Mouse (Mus musculus): ENCODE data around the gene Afap1.

DNA sequence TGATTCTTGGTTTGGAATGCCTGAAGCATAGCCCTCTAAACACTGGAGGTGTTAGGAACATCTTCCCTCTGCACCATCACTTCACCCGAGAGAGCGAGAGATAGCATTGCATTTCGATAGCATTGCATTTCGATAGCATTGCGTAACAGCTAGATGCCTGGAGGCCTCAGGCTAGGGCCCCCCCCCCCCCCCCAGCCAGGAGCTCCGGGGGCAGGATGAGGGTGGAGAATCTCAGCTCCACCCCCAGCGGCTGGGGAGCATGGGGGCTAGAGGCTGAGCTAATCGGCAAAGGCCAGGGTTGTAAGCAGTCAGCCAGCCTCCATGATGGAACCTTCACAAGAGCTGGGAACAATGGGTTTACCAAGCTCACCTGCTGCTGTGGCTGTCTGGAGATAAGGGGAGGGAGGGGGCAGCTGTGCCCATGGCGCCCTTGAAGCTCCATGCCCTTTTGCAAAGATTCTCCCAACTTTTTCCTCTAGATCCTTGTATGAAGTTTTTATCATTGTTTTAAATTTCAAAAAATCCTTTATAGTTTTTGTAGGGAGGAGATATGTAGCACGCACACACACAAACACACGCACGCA lies 8.2 kb downstream of the Afap1 start:
- TF ChIP-seq CTCF (IDR thresholded peaks at IDR 0.05; ENCODE audit: low read depth, low read length) (no peak), TAL1 (conservative IDR thresholded peaks at IDR 0.05; ENCODE audit: low read depth, low read length) (no peak), POLR2AphosphoS5 (IDR thresholded peaks at IDR 0.05; ENCODE audit: insufficient replicate concordance, low read depth, low read length) (no peak), GATA1 (IDR thresholded peaks at IDR 0.05; ENCODE audit: borderline replicate concordance, low read length) (no peak)
